Mouse (Mus musculus) mature B cell (primary cell): ENCODE results near the gene Mas1.

Source experiments
- in situ Hi-C: fragments of 300-500 bp; cut with MboI; formaldehyde crosslinking; loops from 2 replicates; pipeline ENCODE4 v1.14.3; 2019

Gene Mas1

GRCm38 (mm10) chr17:12830351-12830750 is 37.6 kb downstream of the Mas1 start:
- in situ Hi-C loops: no loop called here

GRCm38 (mm10) chr17:12815885-12816284 is 52.1 kb downstream of the Mas1 start:
- in situ Hi-C loops: loop anchor here (10.0 to 25.0 kb wide), 2 partner anchors 121 to 279 kb away; no protein-coding TSS in a partner anchor

- in situ Hi-C loops: loop anchor here (10.0 to 25.0 kb wide), 2 partner anchors 120 to 277 kb away; no protein-coding TSS in a partner anchor
Measured at GRCm38 (mm10) chr17:12814502-12814901, 53.4 kb downstream of the Mas1 start.

DNA sequence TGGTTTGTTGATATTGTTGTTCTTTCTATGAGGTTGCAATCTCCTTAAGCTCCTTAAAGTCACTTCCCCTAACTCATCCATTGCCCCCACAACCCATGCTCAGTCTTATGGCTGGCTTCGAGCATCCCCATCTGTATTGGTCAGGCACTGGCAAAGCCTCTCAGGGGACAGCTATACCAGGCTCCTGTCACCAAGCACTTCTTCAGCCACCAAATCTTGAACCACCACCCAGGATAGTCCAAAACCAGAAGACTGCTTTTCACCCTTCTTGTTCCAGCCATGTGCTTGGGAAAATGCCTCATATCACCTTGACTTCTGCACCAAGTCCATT is 57.0 kb downstream of the Mas1 start:
- in situ Hi-C loops: loop anchor here (10.0 to 25.0 kb wide), 2 partner anchors 116 to 274 kb away; no protein-coding TSS in a partner anchor

GRCm38 (mm10) chr17:12810103-12810972 is 57.6 kb downstream of the Mas1 start:
- in situ Hi-C loops: loop anchor here (10.0 to 25.0 kb wide), 2 partner anchors 116 to 273 kb away; no protein-coding TSS in a partner anchor

GRCm38 (mm10) chr17:12808851-12809250 is 59.1 kb downstream of the Mas1 start:
- in situ Hi-C loops: loop anchor here (25.0 kb wide), 1 partner anchor 272 kb away; no protein-coding TSS in a partner anchor

GRCm38 (mm10) chr17:12804584-12805445 is 63.1 kb downstream of the Mas1 start:
- in situ Hi-C loops: loop anchor here (25.0 kb wide), 1 partner anchor 268 kb away; no protein-coding TSS in a partner anchor

GRCm38 (mm10) chr17:12801861-12802540 is 65.9 kb downstream of the Mas1 start:
- in situ Hi-C loops: loop anchor here (25.0 kb wide), 1 partner anchor 265 kb away; no protein-coding TSS in a partner anchor

GRCm38 (mm10) chr17:12799368-12800275 is 68.3 kb downstream of the Mas1 start:
- in situ Hi-C loops: loop anchor here (25.0 kb wide), 1 partner anchor 262 kb away; no protein-coding TSS in a partner anchor

DNA sequence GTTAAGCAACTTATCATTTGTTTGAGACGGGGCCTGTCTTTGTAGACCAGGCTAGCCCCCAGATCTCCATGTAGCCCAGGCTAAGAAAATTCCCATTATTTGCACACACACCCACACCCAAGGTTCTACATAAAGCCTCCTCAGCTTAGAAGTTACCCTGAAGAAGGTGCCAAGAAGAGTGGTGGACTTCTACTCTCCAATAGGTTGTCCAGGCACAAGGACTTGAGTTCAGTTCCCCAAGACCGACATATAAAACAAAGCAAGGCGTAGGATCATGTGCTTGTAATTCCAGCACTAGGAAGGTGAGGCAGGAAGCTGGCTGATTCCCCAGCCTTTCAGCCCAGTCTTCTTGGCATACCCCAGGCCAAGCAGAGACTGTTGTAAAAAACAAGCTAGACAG is 69.4 kb downstream of the Mas1 start:
- in situ Hi-C loops: no loop called here

DNA sequence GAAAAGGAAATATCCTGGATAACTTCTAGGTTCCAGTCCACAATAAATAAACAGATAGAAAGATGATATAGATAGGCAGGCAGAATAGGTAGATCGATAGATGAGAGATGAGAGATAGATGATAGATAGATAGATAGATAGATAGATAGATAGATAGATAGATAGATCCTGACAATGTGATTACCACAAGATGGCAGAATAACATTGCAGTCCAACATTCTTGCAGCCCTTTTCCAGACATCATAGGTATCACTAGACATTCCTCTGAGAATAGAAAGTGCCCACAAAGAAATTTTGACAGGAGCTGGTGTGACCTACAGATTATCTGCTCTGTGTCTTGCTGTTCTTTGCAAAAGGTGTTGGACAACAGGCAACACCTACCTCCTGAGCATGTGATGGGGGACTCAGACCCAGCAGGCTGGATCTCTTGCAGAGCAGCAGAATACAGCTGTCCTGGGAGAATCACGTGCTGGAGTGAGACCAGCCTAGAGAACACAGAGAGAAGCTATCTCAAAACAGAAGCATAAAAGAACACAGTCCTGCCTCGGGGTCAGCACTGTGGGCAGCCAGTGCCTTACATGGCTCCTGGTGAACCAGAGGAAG is 70.4 kb downstream of the Mas1 start:
- in situ Hi-C loops: no loop called here

- in situ Hi-C loops: no loop called here
Measured at GRCm38 (mm10) chr17:12796633-12797032, 71.3 kb downstream of the Mas1 start.

DNA sequence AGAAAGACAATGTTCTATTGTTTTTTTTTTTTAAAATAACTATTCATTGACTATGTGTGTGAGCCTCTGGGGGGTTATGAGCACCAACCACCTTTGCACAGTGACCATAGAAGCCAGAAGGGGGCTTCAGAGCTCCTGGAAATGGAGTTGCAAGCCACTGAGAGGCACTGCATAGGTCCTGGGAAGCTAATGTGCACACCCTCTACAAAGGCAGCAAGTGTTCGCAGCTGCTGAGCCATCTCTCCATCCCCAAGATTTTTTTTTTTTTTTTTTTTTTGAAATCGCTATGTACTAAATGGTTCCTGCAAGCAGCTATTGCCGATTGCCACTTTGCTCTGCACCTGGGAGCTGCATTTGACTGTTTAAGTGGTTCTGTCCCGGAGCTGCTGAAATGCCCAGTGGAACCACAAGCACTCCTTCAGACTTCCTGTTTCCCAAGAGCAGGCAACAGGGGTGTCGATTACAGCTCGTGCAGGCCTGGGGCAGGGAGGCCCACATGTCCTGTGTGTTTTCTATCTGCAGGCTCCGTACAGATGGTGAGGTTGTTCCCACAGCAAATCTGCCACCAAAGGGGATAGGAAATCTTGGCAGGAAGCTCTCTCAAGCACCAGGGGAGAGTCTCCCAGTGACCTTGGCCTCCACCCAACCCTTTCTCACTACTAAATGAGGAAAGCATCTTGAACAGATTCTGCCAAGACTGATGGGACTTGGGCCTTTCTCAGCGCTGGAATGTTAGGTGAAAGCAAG is 74.1 kb downstream of the Mas1 start:
- in situ Hi-C loops: no loop called here

GRCm38 (mm10) chr17:12792422-12793206 is 75.3 kb downstream of the Mas1 start:
- in situ Hi-C loops: no loop called here

DNA sequence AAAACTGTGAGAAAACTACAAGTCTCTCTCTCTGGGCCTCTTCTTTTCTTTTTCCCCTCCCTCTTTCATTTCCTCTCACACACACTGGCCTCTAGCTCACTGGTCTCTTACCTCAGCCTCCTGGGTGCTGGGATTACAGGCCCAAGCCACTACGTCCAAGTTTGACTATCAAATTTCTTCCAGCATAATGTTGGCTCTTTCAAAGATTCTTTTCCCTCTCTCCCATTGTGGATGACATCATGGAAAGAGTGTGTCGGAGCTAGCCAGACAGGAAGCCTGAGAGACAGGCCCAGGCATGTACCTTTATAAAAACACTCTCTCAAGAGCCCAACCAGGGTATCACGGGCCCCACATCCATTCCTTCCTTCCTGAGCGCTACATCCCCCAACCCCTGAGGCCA is 76.5 kb downstream of the Mas1 start:
- in situ Hi-C loops: no loop called here

- in situ Hi-C loops: no loop called here
Measured at GRCm38 (mm10) chr17:12791079-12791406, 76.9 kb downstream of the Mas1 start.
